Mouse (Mus musculus): ENCODE data around the gene BC030870.

GRCm38 (mm10) chr8:65053968-65054367 lies 75.4 kb downstream of the BC030870 start:
- TF ChIP-seq CTCF (conservative IDR thresholded peaks at IDR 0.05; ENCODE audit: low read length), result no peak
- no peak for TF ChIP-seq POU5F1 (IDR thresholded peaks at IDR 0.05; ENCODE audit: borderline replicate concordance, low read length)
